Mouse (Mus musculus): Measurements from ENCODE around the gene Fam126b.

- TF ChIP-seq POLR2A (IDR thresholded peaks at IDR 0.05; ENCODE audit: extremely low read depth, insufficient read depth, low read length) (no peak), CTCF (IDR thresholded peaks at IDR 0.05; ENCODE audit: low read depth, low read length) (no peak)
Observed at GRCm38 (mm10) chr1:58602681-58603080, 16.6 kb upstream of the Fam126b start.
